Mouse (Mus musculus) liver, adult 2 months (tissue): Measurements from ENCODE around the gene Hic2.

ENCODE experiments used
- CTCF ChIP-seq: fragments of 200-500 bp; IDR thresholded peaks from 2 replicates; pipeline ENCODE4 v1.5.1; 2011; ENCODE audit warnings: low read depth, low read length, control low read depth
- POLR2A ChIP-seq: fragments of 200-500 bp; IDR thresholded peaks from 2 replicates; pipeline ENCODE4 v1.6.1; 2011; ENCODE audit warnings: low read length, control low read depth; ENCODE audit not compliant: insufficient read depth; ENCODE audit errors: extremely low read depth

GRCm38 (mm10) chr16:17208389-17209361 is 24.7 kb upstream of the Hic2 start, which contains the start of gene Rimbp3:
- TF ChIP-seq POLR2A: no peak
- TF ChIP-seq CTCF: peak; percentile 92
